Comparison of ENCODE assay signal across 28 mouse cellular contexts in genomic region chr10:126893145-126893544, GRCm38 (mm10).
"Had no signal": no experiment of that assay in that cellular context is flagged by ENCODE, and none has a peak within 500 bp of the region (broad histone marks: within the 10 kb centered on the region; RNA-seq: fewer than 3 reads in every experiment).

No protein-coding gene starts in this region.

- H3K9ac ChIP-seq: embryonic facial prominence, embryonic 12.5 days; embryonic facial prominence, embryonic 13.5 days; embryonic facial prominence, embryonic 15.5 days; forebrain, embryonic 12.5 days; forebrain, embryonic 13.5 days; forebrain, embryonic 15.5 days; forebrain, postnatal 0 days had no signal

- H3K27ac ChIP-seq: embryonic facial prominence, embryonic 10.5 days; embryonic facial prominence, embryonic 12.5 days; embryonic facial prominence, embryonic 13.5 days; embryonic facial prominence, embryonic 15.5 days; forebrain, embryonic 10.5 days; forebrain, embryonic 12.5 days; forebrain, embryonic 13.5 days; forebrain, embryonic 15.5 days; gastrocnemius, adult 2 months; heart, adult 2 months had no signal

- H3K27me3 ChIP-seq: embryonic facial prominence, embryonic 12.5 days; embryonic facial prominence, embryonic 13.5 days; embryonic facial prominence, embryonic 15.5 days; forebrain, embryonic 12.5 days; forebrain, embryonic 13.5 days; forebrain, embryonic 15.5 days had no signal

- ATAC-seq: forebrain, embryonic 13.5 days; forebrain, embryonic 14.5 days; forebrain, embryonic 15.5 days; forebrain, embryonic 16.5 days; forebrain, postnatal 0 days had no signal

- H3K9me3 ChIP-seq: embryonic facial prominence, embryonic 12.5 days; embryonic facial prominence, embryonic 15.5 days; forebrain, embryonic 12.5 days; forebrain, embryonic 13.5 days; forebrain, embryonic 15.5 days had no signal

- H3K4me3 ChIP-seq: embryonic facial prominence, embryonic 10.5 days; embryonic facial prominence, embryonic 12.5 days; embryonic facial prominence, embryonic 13.5 days; embryonic facial prominence, embryonic 15.5 days; erythroblast, embryonic 14.5 days; forebrain, embryonic 10.5 days; forebrain, embryonic 12.5 days; forebrain, embryonic 13.5 days; forebrain, embryonic 15.5 days; gastrocnemius, adult 2 months; heart, adult 2 months had no signal

- DNase-seq: cerebellum, adult 2 months; cerebellum, adult 8-10 months; cerebellum, adult 9-10 months; cerebellum, adult 9-11 months; cerebellum, postnatal 10 days; cerebellum, postnatal 14 days; cerebellum, postnatal 25 days; cerebellum, postnatal 36 days; embryo, embryonic 11 days; forebrain, postnatal 0 days; gastrocnemius, adult 2 months; gastrocnemius, postnatal 10 days; gastrocnemius, postnatal 14 days; gastrocnemius, postnatal 25 days; gastrocnemius, postnatal 36 days; heart, adult 18-20 months; heart, adult 2 months had no signal

- H3K4me2 ChIP-seq: embryonic facial prominence, embryonic 12.5 days; embryonic facial prominence, embryonic 13.5 days; embryonic facial prominence, embryonic 15.5 days; forebrain, embryonic 12.5 days; forebrain, embryonic 13.5 days; forebrain, embryonic 15.5 days had no signal

- H3K4me1 ChIP-seq: embryonic facial prominence, embryonic 10.5 days; embryonic facial prominence, embryonic 12.5 days; embryonic facial prominence, embryonic 15.5 days; forebrain, embryonic 10.5 days; forebrain, embryonic 12.5 days; forebrain, embryonic 13.5 days; forebrain, embryonic 15.5 days had no signal
